Mouse (Mus musculus): ENCODE data around the gene Gsap.

- TF ChIP-seq EP300 (optimal IDR thresholded peaks at IDR 0.05), result no peak
- no peak for TF ChIP-seq CTCF (IDR thresholded peaks at IDR 0.05; ENCODE audit: low read depth)
Measured at GRCm38 (mm10) chr5:21264352-21265021, 78.4 kb downstream of the Gsap start.
